Mouse (Mus musculus) neural tube, embryonic 14.5 days (tissue): ENCODE results near the gene Usp10. TPM values are rescaled to one million over a fixed set of nuclear protein-coding genes. Genes with fewer than 3 reads are reported as not detected.

Experiments used
- ATAC-seq: fragments of 200-750 bp; cut with Nextera tagmentation; 2 replicates; pipeline ENCODE4 v1.8.0; 2017; ENCODE audit warnings: low read depth, mild to moderate bottlenecking, moderate TSS enrichment, moderate library complexity
- H3K27ac ChIP-seq: fragments of 300-500 bp; sonication (generic); 2 replicates; pipeline ENCODE4 v1.5.1; 2014; ENCODE audit warnings: low read depth, mild to moderate bottlenecking, control low read depth, low read length, moderate library complexity, mixed read lengths
- H3K27me3 ChIP-seq: fragments of 300-500 bp; sonication (generic); 2 replicates; pipeline ENCODE4 v1.6.1; 2014; ENCODE audit warnings: low read length; ENCODE audit not compliant: control insufficient read depth, insufficient read depth
- H3K36me3 ChIP-seq: fragments of 300-500 bp; sonication (generic); 2 replicates; pipeline ENCODE4 v1.6.1; 2014; ENCODE audit warnings: low read length, mixed read lengths; ENCODE audit not compliant: control insufficient read depth, insufficient read depth
- H3K4me1 ChIP-seq: fragments of 300-500 bp; sonication (generic); 2 replicates; pipeline ENCODE4 v1.6.1; 2014; ENCODE audit warnings: low read length; ENCODE audit not compliant: control insufficient read depth, insufficient read depth
- H3K4me2 ChIP-seq: fragments of 300-500 bp; sonication (generic); 2 replicates; pipeline ENCODE4 v1.6.1; 2014; ENCODE audit warnings: mild to moderate bottlenecking, low read depth, low read length, control low read depth
- H3K4me3 ChIP-seq: fragments of 300-500 bp; sonication (generic); 2 replicates; pipeline ENCODE4 v1.5.1; 2014; ENCODE audit warnings: low read depth, low read length, control low read depth, mixed read lengths
- H3K9ac ChIP-seq: fragments of 300-500 bp; sonication (generic); replicated peaks from 2 replicates; pipeline ENCODE4 v1.6.1; 2014; ENCODE audit warnings: low read depth, mild to moderate bottlenecking, control low read depth, low read length, mixed read lengths
- H3K9me3 ChIP-seq: fragments of 300-500 bp; sonication (generic); 2 replicates; pipeline ENCODE4 v1.6.1; 2016; ENCODE audit warnings: low read length; ENCODE audit not compliant: control insufficient read depth
- WGBS: fragments of 180-500 bp; shearing (Covaris S2); extraction: QIAGEN DNeasy Blood & Tissue Kit; methylation state at CpG from one replicate; pipeline ENCODE4 v1.1.7; 2014; 5-methylcytosine and 5-hydroxymethylcytosine counted together
- polyA plus RNA-seq: library from polyadenylated mRNA; unstranded; fragments of >200 nt; fragmentation: Nextera tagmentation; extraction: Ambion mirVana; gene quantifications from 2 replicates; pipeline ENCODE4 v1.2.1, GENCODE M21; 2014

Gene Usp10
- 100 and 111 TPM in 2 replicates for polyA plus RNA-seq

DNA sequence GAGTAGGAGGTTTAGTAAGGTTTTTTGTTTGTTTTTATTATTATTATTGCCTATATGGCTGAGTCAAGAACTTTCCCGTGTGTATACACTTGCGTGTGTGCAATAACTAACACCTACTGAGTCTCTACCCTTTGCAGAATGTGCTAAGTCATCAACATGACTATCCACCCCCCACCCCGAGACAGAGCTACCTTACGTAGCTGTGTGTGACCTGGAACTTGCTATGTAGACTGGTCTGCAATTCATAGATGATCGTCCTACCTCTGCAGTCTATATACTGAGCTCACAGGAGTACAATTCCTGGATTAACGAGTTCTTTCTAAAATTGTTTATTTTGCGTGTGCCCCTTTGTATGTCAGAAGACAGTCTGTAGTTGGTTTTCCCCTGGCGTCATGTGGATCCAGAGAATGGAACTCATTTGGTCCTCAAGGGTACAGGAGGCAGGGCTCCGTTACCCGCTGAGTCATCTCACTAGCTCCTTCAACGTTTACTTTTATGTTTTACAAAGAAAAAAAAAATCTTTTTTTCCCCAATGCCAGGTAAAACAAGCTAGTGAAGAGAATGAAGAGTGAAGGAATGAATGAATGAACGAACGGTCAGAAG lies at the start of gene Usp10:
Gene Usp10, plus strand, starts transcription at position 417 of the 603 bp plus-strand sequence.
- peak within 1 kb of the TSS; percentile 87 for H3K4me2 ChIP-seq
- H3K27ac ChIP-seq = peak within 1 kb of the TSS; percentile 91
- peak within 1 kb of the TSS; percentile 88 for H3K9ac ChIP-seq
- H3K27me3 ChIP-seq = no peaks in the 10 kb centered on the region
- 25% methylated on average over 13 of the region's 13 CpGs for WGBS
- peaks cover 33% of the 10 kb centered on the region for H3K4me1 ChIP-seq
- peak within 1 kb of the TSS; percentile 76 for H3K4me3 ChIP-seq
- no peaks in the 10 kb centered on the region for H3K36me3 ChIP-seq
- H3K9me3 ChIP-seq = no peaks in the 10 kb centered on the region
- ATAC-seq = peak; percentile 53; the same call in 1 of the 2 replicates

DNA sequence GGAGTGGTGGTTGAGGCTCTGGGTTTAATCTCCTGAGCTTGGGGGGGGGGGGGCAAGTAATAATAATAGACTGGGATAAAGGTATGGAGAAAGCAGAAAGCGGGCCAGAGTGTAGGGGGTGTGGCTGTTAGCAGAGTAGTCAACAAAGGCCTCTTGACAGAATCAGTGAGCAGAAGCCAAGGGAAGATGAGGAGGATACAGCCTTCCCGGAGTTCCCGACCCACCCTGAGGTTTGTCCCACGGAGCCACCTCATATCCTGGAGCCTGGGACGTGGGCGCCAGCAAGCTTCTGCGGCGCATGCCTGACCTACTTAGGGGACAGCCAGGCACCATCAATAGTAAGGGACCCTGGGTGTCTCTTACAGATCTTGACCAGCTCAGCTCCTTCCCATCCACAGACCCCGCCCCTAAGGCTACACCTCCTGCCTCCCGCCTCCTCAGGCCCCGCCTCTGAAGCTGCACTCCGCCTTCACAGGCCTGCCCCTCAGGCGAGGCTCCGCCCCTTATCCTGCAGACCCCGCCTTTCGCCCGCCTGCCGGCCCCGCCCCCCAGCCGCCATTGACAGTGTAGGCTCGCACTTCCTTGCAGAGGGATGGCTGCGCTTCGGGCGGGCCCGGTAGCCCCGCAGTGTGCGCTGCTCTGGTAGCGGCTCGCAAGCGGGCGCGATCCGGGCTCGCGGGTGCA lies 48.3 kb upstream of the Usp10 start, which contains the start of gene Klhl36:
Gene Klhl36, plus strand, starts transcription at position 561 of the 684 bp plus-strand sequence.
- peak; percentile 97 for ATAC-seq
- 2% methylated on average over 31 of the region's 35 CpGs for WGBS

DNA sequence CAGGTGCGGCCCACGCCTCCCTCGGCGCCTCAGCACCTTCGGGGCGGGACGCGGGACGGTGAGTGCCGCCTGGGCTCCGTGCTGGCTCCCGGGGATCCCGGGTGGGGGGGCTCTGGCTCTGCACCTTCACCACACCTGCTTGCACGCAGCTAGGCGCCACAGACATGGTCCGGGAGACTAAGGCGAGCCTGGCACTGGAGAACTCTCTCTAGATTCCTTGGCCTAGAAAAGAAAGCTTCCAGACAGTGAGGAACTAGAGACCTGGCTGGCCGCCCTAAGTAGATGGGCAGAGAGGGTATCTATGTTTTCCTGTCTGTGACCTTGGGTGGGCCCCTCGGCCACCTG lies 47.8 kb upstream of the Usp10 start:
- Histone ChIP-seq H3K4me3 (peak overlapping the region; percentile 78), H3K36me3 (no peaks in the 10 kb centered on the region), H3K4me2 (peak overlapping the region; percentile 90), H3K4me1 (0 out of 2 replicates have a peak, but pooled peaks cover 6% of the 10 kb centered on the region), H3K27me3 (no peaks in the 10 kb centered on the region), H3K9ac (peak overlapping the region; percentile 73), H3K9me3 (no peaks in the 10 kb centered on the region), H3K27ac (no peak overlapping the region)
- WGBS = 1% methylated on average over 19 of the region's 19 CpGs
- ATAC-seq = no peak

More for the DNA sequence above, 48.3 kb upstream of the Usp10 start, which contains the start of gene Klhl36:
- Histone ChIP-seq H3K4me2 (peak within 1 kb of the TSS; percentile 90), H3K27ac (no peak within 1 kb of the TSS), H3K4me1 (0 out of 2 replicates have a peak, but pooled peaks cover 6% of the 10 kb centered on the region), H3K4me3 (peak within 1 kb of the TSS; percentile 78), H3K9ac (peak within 1 kb of the TSS; percentile 73), H3K36me3 (no peaks in the 10 kb centered on the region), H3K9me3 (no peaks in the 10 kb centered on the region), H3K27me3 (no peaks in the 10 kb centered on the region)

DNA sequence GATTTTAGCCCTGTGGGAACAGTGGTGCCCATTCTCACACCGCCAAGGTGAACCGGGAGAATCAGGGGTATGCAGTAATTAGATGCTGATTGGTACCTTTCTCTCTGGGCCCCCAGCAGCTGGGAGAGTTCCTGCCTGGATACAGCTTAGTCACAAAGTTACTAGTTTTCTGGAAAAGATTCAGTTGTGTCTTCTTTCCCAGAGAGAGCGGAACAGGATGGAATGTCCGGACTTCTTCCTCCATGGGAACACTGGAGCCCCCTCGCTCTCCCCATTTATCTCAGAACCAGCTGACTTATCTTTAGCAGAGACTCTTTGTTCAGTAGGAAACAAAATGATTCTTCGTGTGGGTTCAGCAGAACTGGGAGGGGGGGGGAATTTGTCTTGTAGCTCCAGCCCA lies 47.4 kb upstream of the Usp10 start:
- H3K4me3 ChIP-seq = peak overlapping the region; percentile 78
- H3K9ac ChIP-seq = peak overlapping the region; percentile 73
- H3K36me3 ChIP-seq = no peaks in the 10 kb centered on the region
- H3K27me3 ChIP-seq = no peaks in the 10 kb centered on the region
- WGBS = 10% methylated on average over 6 of the region's 6 CpGs
- H3K9me3 ChIP-seq = no peaks in the 10 kb centered on the region
- 0 out of 2 replicates have a peak, but pooled peaks cover 6% of the 10 kb centered on the region for H3K4me1 ChIP-seq
- peak overlapping the region; percentile 90 for H3K4me2 ChIP-seq
- ATAC-seq = 0 out of 2 replicates have a peak, but pooled peaks have one; percentile 18
- no peak overlapping the region for H3K27ac ChIP-seq

DNA sequence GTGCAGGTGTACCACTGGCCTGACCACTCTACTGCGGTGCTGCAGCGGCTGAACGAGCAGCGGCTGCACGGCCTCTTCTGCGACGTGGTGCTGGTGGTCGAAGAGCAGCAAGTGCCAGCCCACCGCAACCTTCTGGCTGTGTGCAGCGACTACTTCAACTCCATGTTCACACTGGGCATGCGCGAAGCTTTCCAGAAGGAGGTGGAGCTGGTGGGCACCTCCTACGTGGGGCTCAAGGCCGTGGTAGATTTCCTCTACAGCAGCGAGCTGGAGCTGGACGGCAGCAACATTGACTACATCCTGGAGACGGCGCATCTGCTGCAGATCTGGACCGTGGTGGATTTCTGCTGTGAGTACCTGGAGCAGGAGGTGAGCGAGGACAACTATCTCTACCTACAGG lies 40.5 kb upstream of the Usp10 start:
- no peak for ATAC-seq
- no peak overlapping the region for H3K4me2 ChIP-seq
- H3K27me3 ChIP-seq = no peaks in the 10 kb centered on the region
- H3K9ac ChIP-seq = no peak overlapping the region
- peaks cover 17% of the 10 kb centered on the region for H3K36me3 ChIP-seq
- WGBS = 80% methylated on average over 20 of the region's 20 CpGs
- no peaks in the 10 kb centered on the region for H3K4me1 ChIP-seq
- no peak overlapping the region for H3K27ac ChIP-seq
- H3K9me3 ChIP-seq = no peaks in the 10 kb centered on the region
- no peak overlapping the region for H3K4me3 ChIP-seq

DNA sequence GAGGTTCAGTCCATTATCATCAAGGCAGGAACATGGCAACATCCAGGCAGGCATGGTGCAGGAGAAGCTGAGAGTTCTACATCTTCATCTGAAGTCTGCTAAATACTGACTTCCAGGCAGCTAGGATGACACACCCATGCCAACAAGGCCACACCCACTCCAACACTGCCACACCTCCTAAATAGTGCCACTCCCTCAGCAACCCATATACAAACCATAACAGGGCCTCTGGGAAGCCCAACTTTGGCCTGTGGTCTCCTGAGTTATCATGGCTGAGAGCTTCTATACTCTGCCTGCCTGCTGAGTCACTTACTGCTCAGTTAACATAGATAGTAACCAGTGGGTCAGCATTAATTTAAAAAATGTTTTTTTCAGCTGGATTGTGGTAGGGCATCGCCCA lies 37.0 kb upstream of the Usp10 start:
- no peak for ATAC-seq
- no peak overlapping the region for H3K4me3 ChIP-seq
- no peak overlapping the region for H3K4me2 ChIP-seq
- H3K4me1 ChIP-seq = no peaks in the 10 kb centered on the region
- no peak overlapping the region for H3K27ac ChIP-seq
- H3K27me3 ChIP-seq = no peaks in the 10 kb centered on the region
- H3K9me3 ChIP-seq = no peaks in the 10 kb centered on the region
- H3K9ac ChIP-seq = no peak overlapping the region
- peaks cover 17% of the 10 kb centered on the region for H3K36me3 ChIP-seq
- 97% methylated on average over 1 of the region's 1 CpGs for WGBS

DNA sequence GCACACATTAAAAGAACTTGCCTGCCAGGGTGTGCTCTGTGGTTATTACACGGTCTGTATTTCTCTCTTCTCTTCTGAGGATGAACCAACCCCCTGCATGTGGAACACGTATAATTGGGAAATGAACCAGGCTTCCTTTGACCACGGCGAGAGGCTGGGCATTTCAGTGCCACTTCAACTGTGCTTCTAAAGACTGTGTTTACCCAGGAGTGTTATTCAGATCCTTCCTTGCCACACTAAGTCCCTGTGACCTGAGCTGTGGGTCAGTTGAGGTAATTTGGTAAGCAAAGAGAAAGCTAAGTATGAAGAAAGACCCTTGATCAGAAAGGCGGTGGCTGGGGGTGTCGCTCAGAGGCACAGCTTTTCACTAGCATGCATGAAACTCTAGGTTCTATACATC lies 28.9 kb upstream of the Usp10 start:
- Histone ChIP-seq H3K36me3 (no peaks in the 10 kb centered on the region), H3K9me3 (no peaks in the 10 kb centered on the region), H3K4me2 (no peak overlapping the region), H3K27ac (no peak overlapping the region), H3K9ac (no peak overlapping the region), H3K4me3 (no peak overlapping the region), H3K27me3 (no peaks in the 10 kb centered on the region), H3K4me1 (0 out of 2 replicates have a peak, but pooled peaks cover 2% of the 10 kb centered on the region)
- no peak for ATAC-seq
- WGBS = 73% methylated on average over 6 of the region's 6 CpGs

DNA sequence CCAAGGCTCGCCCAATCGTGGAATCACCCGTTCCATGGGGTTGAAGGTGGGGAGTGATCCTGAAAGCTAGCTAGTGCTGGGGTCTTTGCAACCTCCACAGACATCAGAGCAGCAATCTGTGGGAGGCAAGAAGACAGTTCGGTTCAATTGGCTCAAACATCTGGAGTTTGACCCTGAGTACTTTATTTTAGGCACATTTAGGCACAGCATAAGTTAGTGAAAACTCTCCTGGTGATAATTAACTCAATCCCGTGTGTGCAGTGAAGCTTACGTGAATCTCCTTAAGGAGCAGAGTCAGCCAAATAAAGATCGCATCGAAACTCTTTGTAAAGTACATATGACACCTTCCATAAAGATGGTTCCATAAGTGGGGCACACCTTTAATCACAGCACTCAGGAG lies 28.2 kb upstream of the Usp10 start:
- Histone ChIP-seq H3K4me3 (no peak overlapping the region), H3K9me3 (no peaks in the 10 kb centered on the region), H3K36me3 (no peaks in the 10 kb centered on the region), H3K27me3 (no peaks in the 10 kb centered on the region), H3K4me1 (0 out of 2 replicates have a peak, but pooled peaks cover 2% of the 10 kb centered on the region), H3K9ac (no peak overlapping the region), H3K4me2 (no peak overlapping the region), H3K27ac (no peak overlapping the region)
- WGBS = 85% methylated on average over 8 of the region's 8 CpGs
- ATAC-seq = no peak

DNA sequence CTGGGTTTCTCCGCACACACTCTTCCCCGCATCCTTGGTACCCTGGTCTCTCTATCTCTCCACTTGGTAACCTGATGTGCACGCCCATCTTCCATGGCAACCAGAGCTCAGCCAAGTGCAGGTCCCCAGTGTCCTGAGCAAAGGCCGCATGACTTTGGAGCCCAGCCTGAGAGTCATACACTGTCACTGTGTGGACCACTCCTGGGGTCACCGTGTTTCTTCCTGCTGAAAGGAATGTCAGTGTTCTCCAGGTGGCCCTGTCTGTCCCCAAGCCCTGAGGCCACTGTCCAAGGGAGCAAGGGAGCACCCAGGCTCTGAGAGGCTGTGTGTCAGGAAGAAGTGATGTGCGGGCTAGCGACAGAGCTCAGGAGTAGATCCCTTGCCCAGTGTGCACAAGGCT lies 26.9 kb upstream of the Usp10 start:
- Histone ChIP-seq H3K27ac (no peak overlapping the region), H3K4me1 (0 out of 2 replicates have a peak, but pooled peaks cover 2% of the 10 kb centered on the region), H3K27me3 (no peaks in the 10 kb centered on the region), H3K9ac (no peak overlapping the region), H3K4me3 (no peak overlapping the region), H3K4me2 (no peak overlapping the region), H3K36me3 (no peaks in the 10 kb centered on the region), H3K9me3 (no peaks in the 10 kb centered on the region)
- no peak for ATAC-seq
- WGBS = 91% methylated on average over 7 of the region's 7 CpGs
